Mouse (Mus musculus): ENCODE results near the gene Emilin2. TPM values are rescaled to one million over a fixed set of nuclear protein-coding genes. Genes with fewer than 3 reads are reported as not detected.
A peak's percentile ranks its signal among the peaks of the same experiment; 100 is the strongest.

Emilin2 gene
- polyA plus RNA-seq, 1 experiment from 2014 or later: 5.9 TPM

- ATAC-seq (ENCODE audit: insufficient read depth, low FRiP score, low read depth): no peak
Observed at GRCm38 (mm10) chr17:71282716-71283115, 29.1 kb downstream of the Emilin2 start.

GRCm38 (mm10) chr17:71277701-71278491, 33.9 kb downstream of the Emilin2 start:
- Histone ChIP-seq H3K9ac (no peak overlapping the region), H3K27ac (no peak overlapping the region), H3K9me3 (no peaks in the 10 kb centered on the region), H3K36me3 (no peaks in the 10 kb centered on the region), H3K4me2 (no peak overlapping the region), H3K4me3 (replicated peaks) (no peak overlapping the region), H3K27me3 (replicated peaks) (no peaks in the 10 kb centered on the region), H3K4me1 (no peaks in the 10 kb centered on the region)
- no peak for ATAC-seq (ENCODE audit: insufficient read depth, low FRiP score, low read depth)
- 91% methylated on average over 6 of the region's 6 CpGs for WGBS

More at GRCm38 (mm10) chr17:71282716-71283115, 29.1 kb downstream of the Emilin2 start:
- Histone ChIP-seq H3K27me3 (replicated peaks) (no peaks in the 10 kb centered on the region), H3K36me3 (no peaks in the 10 kb centered on the region), H3K4me1 (0 out of 2 replicates have a peak, but pooled peaks cover 6% of the 10 kb centered on the region), H3K4me3 (replicated peaks) (no peak overlapping the region), H3K9me3 (no peaks in the 10 kb centered on the region), H3K4me2 (no peak overlapping the region), H3K27ac (peak overlapping the region; percentile 11; the same call in 1 of the 2 replicates), H3K9ac (no peak overlapping the region)
- 90% methylated on average over 9 of the region's 9 CpGs for whole genome bisulfite sequencing

GRCm38 (mm10) chr17:71276771-71277170, 35.0 kb downstream of the Emilin2 start:
- 71% methylated on average over 10 of the region's 10 CpGs for WGBS
- Histone ChIP-seq H3K36me3 (no peaks in the 10 kb centered on the region), H3K4me1 (no peaks in the 10 kb centered on the region), H3K27me3 (replicated peaks) (no peaks in the 10 kb centered on the region), H3K27ac (no peak overlapping the region), H3K4me3 (replicated peaks) (no peak overlapping the region), H3K4me2 (no peak overlapping the region), H3K9me3 (no peaks in the 10 kb centered on the region), H3K9ac (no peak overlapping the region)
- no peak for ATAC-seq (ENCODE audit: insufficient read depth, low FRiP score, low read depth)

GRCm38 (mm10) chr17:71273901-71274300, 37.9 kb downstream of the Emilin2 start:
- no peak overlapping the region for H3K4me3 ChIP-seq (replicated peaks)
- 92% methylated on average over 12 of the region's 12 CpGs for WGBS
- H3K27ac ChIP-seq: no peak overlapping the region
- H3K27me3 ChIP-seq (replicated peaks): no peaks in the 10 kb centered on the region
- H3K4me1 ChIP-seq: no peaks in the 10 kb centered on the region
- H3K4me2 ChIP-seq: no peak overlapping the region
- ATAC-seq (ENCODE audit: insufficient read depth, low FRiP score, low read depth): no peak
- H3K9ac ChIP-seq: no peak overlapping the region
- no peaks in the 10 kb centered on the region for H3K9me3 ChIP-seq
- no peaks in the 10 kb centered on the region for H3K36me3 ChIP-seq

GRCm38 (mm10) chr17:71268599-71268998, 43.2 kb downstream of the Emilin2 start:
- Histone ChIP-seq H3K27me3 (replicated peaks) (no peaks in the 10 kb centered on the region), H3K4me3 (replicated peaks) (no peak overlapping the region), H3K4me2 (no peak overlapping the region), H3K27ac (no peak overlapping the region), H3K4me1 (no peaks in the 10 kb centered on the region), H3K36me3 (no peaks in the 10 kb centered on the region), H3K9me3 (no peaks in the 10 kb centered on the region), H3K9ac (no peak overlapping the region)
- 73% methylated on average over 3 of the region's 3 CpGs for WGBS
- peak; percentile 90 for ATAC-seq (ENCODE audit: insufficient read depth, low FRiP score, low read depth)

- Histone ChIP-seq H3K36me3 (no peaks in the 10 kb centered on the region), H3K4me1 (no peaks in the 10 kb centered on the region), H3K4me2 (no peak overlapping the region), H3K27me3 (replicated peaks) (no peaks in the 10 kb centered on the region), H3K27ac (no peak overlapping the region), H3K9ac (no peak overlapping the region), H3K9me3 (no peaks in the 10 kb centered on the region), H3K4me3 (replicated peaks) (no peak overlapping the region)
- WGBS: 85% methylated on average over 10 of the region's 10 CpGs
- ATAC-seq (ENCODE audit: insufficient read depth, low FRiP score, low read depth): no peak
Observed at GRCm38 (mm10) chr17:71268152-71268551, 43.6 kb downstream of the Emilin2 start.

GRCm38 (mm10) chr17:71267374-71267773, 44.4 kb downstream of the Emilin2 start:
- 82% methylated on average over 8 of the region's 8 CpGs for WGBS
- no peaks in the 10 kb centered on the region for H3K36me3 ChIP-seq
- ATAC-seq (ENCODE audit: insufficient read depth, low FRiP score, low read depth): no peak
- H3K4me2 ChIP-seq: no peak overlapping the region
- no peaks in the 10 kb centered on the region for H3K27me3 ChIP-seq (replicated peaks)
- H3K9ac ChIP-seq: no peak overlapping the region
- no peak overlapping the region for H3K27ac ChIP-seq
- no peak overlapping the region for H3K4me3 ChIP-seq (replicated peaks)
- H3K9me3 ChIP-seq: no peaks in the 10 kb centered on the region
- H3K4me1 ChIP-seq: no peaks in the 10 kb centered on the region

- no peak overlapping the region for H3K4me2 ChIP-seq
- H3K27me3 ChIP-seq (replicated peaks): no peaks in the 10 kb centered on the region
- H3K9me3 ChIP-seq: no peaks in the 10 kb centered on the region
- no peak for ATAC-seq (ENCODE audit: insufficient read depth, low FRiP score, low read depth)
- H3K4me1 ChIP-seq: no peaks in the 10 kb centered on the region
- WGBS: 58% methylated on average over 5 of the region's 5 CpGs
- H3K36me3 ChIP-seq: no peaks in the 10 kb centered on the region
- no peak overlapping the region for H3K9ac ChIP-seq
- H3K27ac ChIP-seq: no peak overlapping the region
- H3K4me3 ChIP-seq (replicated peaks): no peak overlapping the region
Observed at GRCm38 (mm10) chr17:71265336-71266051, 46.3 kb downstream of the Emilin2 start.

- no peak overlapping the region for H3K27ac ChIP-seq
- no peak for ATAC-seq (ENCODE audit: insufficient read depth, low FRiP score, low read depth)
- no peaks in the 10 kb centered on the region; the same call in 1 of the 2 replicates for H3K4me1 ChIP-seq
- H3K9me3 ChIP-seq: no peaks in the 10 kb centered on the region
- H3K4me2 ChIP-seq: no peak overlapping the region
- no peaks in the 10 kb centered on the region for H3K27me3 ChIP-seq (replicated peaks)
- H3K36me3 ChIP-seq: no peaks in the 10 kb centered on the region
- H3K4me3 ChIP-seq (replicated peaks): no peak overlapping the region
- H3K9ac ChIP-seq: no peak overlapping the region
- WGBS: 71% methylated on average over 4 of the region's 4 CpGs
Observed at GRCm38 (mm10) chr17:71264739-71265138, 47.0 kb downstream of the Emilin2 start.

GRCm38 (mm10) chr17:71263136-71263535, 48.6 kb downstream of the Emilin2 start:
- ATAC-seq (ENCODE audit: insufficient read depth, low FRiP score, low read depth): no peak
- Histone ChIP-seq H3K4me3 (replicated peaks) (no peak overlapping the region), H3K36me3 (no peaks in the 10 kb centered on the region), H3K27me3 (replicated peaks) (no peaks in the 10 kb centered on the region), H3K4me1 (no peaks in the 10 kb centered on the region; the same call in 1 of the 2 replicates), H3K9ac (no peak overlapping the region), H3K9me3 (no peaks in the 10 kb centered on the region), H3K4me2 (no peak overlapping the region), H3K27ac (no peak overlapping the region)
- WGBS: 72% methylated on average over 6 of the region's 6 CpGs

GRCm38 (mm10) chr17:71260658-71261057, 51.1 kb downstream of the Emilin2 start:
- H3K4me2 ChIP-seq: no peak overlapping the region
- H3K27ac ChIP-seq: no peak overlapping the region
- no peak overlapping the region for H3K4me3 ChIP-seq (replicated peaks)
- 53% methylated on average over 3 of the region's 3 CpGs for WGBS
- no peak for ATAC-seq (ENCODE audit: insufficient read depth, low FRiP score, low read depth)
- no peak overlapping the region for H3K9ac ChIP-seq
- no peaks in the 10 kb centered on the region for H3K36me3 ChIP-seq
- H3K27me3 ChIP-seq (replicated peaks): no peaks in the 10 kb centered on the region
- H3K9me3 ChIP-seq: no peaks in the 10 kb centered on the region
- H3K4me1 ChIP-seq: no peaks in the 10 kb centered on the region; the same call in 1 of the 2 replicates

GRCm38 (mm10) chr17:71259727-71260126, 52.1 kb downstream of the Emilin2 start:
- Histone ChIP-seq H3K9me3 (no peaks in the 10 kb centered on the region), H3K4me2 (0 out of 2 replicates have a peak overlapping the region, but pooled peaks have one; percentile 4), H3K27ac (no peak overlapping the region), H3K4me1 (no peaks in the 10 kb centered on the region; the same call in 1 of the 2 replicates), H3K4me3 (replicated peaks) (no peak overlapping the region), H3K9ac (no peak overlapping the region), H3K36me3 (no peaks in the 10 kb centered on the region), H3K27me3 (replicated peaks) (no peaks in the 10 kb centered on the region)
- WGBS: 44% methylated on average over 11 of the region's 11 CpGs
- peak; percentile 85 for ATAC-seq (ENCODE audit: insufficient read depth, low FRiP score, low read depth)
